Mouse (Mus musculus) hindbrain, postnatal 0 days (tissue): ENCODE data around the gene Syce2. TPM values are rescaled to one million over a fixed set of nuclear protein-coding genes. Genes with fewer than 3 reads are reported as not detected.

Experiments
- ATAC-seq: fragments of 200-750 bp; cut with Nextera tagmentation; 2 replicates; pipeline ENCODE4 v1.8.0; 2017; ENCODE audit warnings: mild to moderate bottlenecking, moderate TSS enrichment, moderate library complexity
- DNase-seq: peaks from one replicate; pipeline ENCODE4 v3.0.0-alpha.2; 2015; ENCODE audit warnings: low spot score
- H3K27ac ChIP-seq: fragments of 300-500 bp; sonication (generic); 2 replicates; pipeline ENCODE4 v1.5.1; 2014; ENCODE audit warnings: mild to moderate bottlenecking
- H3K27me3 ChIP-seq: fragments of 300-500 bp; sonication (generic); 2 replicates; pipeline ENCODE4 v1.6.1; 2014; ENCODE audit warnings: low read length, mixed read lengths; ENCODE audit not compliant: insufficient read depth
- H3K36me3 ChIP-seq: fragments of 300-500 bp; sonication (generic); 2 replicates; pipeline ENCODE4 v1.6.1; 2014; ENCODE audit warnings: low read length, mixed read lengths; ENCODE audit not compliant: insufficient read depth
- H3K4me1 ChIP-seq: fragments of 300-500 bp; sonication (generic); 2 replicates; pipeline ENCODE4 v1.6.1; 2014; ENCODE audit warnings: antibody characterized with exemption, low read length, mixed read lengths; ENCODE audit not compliant: insufficient read depth
- H3K4me2 ChIP-seq: fragments of 300-500 bp; sonication (generic); 2 replicates; pipeline ENCODE4 v1.6.1; 2014; ENCODE audit warnings: low read depth, mild to moderate bottlenecking, low read length, moderate library complexity, mixed read lengths
- H3K4me3 ChIP-seq: fragments of 300-500 bp; sonication (generic); 2 replicates; pipeline ENCODE4 v1.5.1; 2014; ENCODE audit warnings: low read length
- H3K9ac ChIP-seq: fragments of 300-500 bp; sonication (generic); replicated peaks from 2 replicates; pipeline ENCODE4 v1.6.1; 2014; ENCODE audit warnings: mild to moderate bottlenecking, low read length, moderate library complexity, mixed read lengths
- H3K9me3 ChIP-seq: fragments of 300-500 bp; sonication (generic); 2 replicates; pipeline ENCODE4 v1.6.1; 2016; ENCODE audit warnings: low read length, mixed read lengths
- CTCF ChIP-seq: IDR thresholded peaks from 2 replicates; pipeline ENCODE4 v1.5.1; 2016; ENCODE audit warnings: antibody characterized with exemption, control low read depth, low read depth
- WGBS: fragments of 180-500 bp; shearing (Covaris S2); extraction: QIAGEN DNeasy Blood & Tissue Kit; methylation state at CpG from one replicate; pipeline ENCODE4 v1.1.7; 2014; 5-methylcytosine and 5-hydroxymethylcytosine counted together
- polyA plus RNA-seq: library from polyadenylated mRNA; unstranded; fragments of >200 nt; fragmentation: Nextera tagmentation; extraction: Ambion mirVana; gene quantifications from 2 replicates; pipeline ENCODE4 v1.2.1, GENCODE M21; 2015
- total RNA-seq: library from RNA; depleted of rRNA; stranded (reverse); fragments of >200 nt; gene quantifications from 2 replicates; pipeline ENCODE4 v1.2.3, GENCODE M21; 2014

The Syce2 gene
- total and polyA plus RNA-seq, 2 experiments from 2014 or later: 14.0 to 62.1 TPM

GRCm38 (mm10) chr8:84844397-84845070, 27.4 kb upstream of the Syce2 start:
- 89% methylated on average over 9 of the region's 9 CpGs for WGBS
- H3K27ac ChIP-seq: no peak overlapping the region

DNA sequence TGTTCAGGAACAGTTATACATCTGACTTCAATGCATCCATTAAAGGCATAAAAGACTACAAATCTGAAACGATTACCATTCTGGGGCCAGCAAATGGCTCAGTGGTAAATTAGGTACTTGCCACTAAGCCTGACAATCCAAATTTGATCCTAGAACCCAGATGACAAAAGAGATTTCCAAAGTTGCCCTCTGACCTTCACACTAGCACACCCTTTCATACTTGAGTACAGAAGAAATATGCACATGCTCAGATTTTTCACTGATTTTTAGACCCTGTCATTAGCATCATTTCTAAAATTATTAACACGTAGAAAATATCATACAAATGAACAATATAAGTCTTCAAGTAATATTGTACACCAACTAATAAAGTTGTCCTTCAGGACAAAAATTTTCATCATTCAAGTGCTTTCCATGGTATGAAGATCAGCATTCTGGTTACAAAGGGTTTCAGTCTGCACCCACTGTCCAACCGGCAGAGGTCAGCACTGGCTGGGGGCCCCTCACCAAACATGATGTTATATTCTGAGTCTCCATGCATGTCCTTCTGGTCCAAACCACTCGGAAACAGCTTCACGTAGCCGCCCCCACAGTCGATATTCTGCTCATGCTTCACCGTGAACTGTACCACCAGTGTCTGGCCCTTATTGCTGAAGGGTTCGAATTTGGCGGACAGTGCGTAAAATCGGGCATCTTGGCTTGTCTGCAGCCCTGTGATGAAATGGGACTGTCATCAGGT, 26.4 kb upstream of the Syce2 start:
- peak overlapping the region; percentile 92 for H3K9ac ChIP-seq
- peaks cover 41% of the 10 kb centered on the region for H3K36me3 ChIP-seq
- WGBS: 12% methylated on average over 12 of the region's 12 CpGs
- TF ChIP-seq CTCF: peak; percentile 69
- DNase-seq (peak; percentile 71), ATAC-seq (no peak)
- H3K9me3 ChIP-seq: no peaks in the 10 kb centered on the region
- no peaks in the 10 kb centered on the region for H3K27me3 ChIP-seq
- peak overlapping the region; percentile 89 for H3K4me2 ChIP-seq
- peaks cover 9% of the 10 kb centered on the region for H3K4me1 ChIP-seq
- peak overlapping the region; percentile 89 for H3K27ac ChIP-seq
- peak overlapping the region; percentile 94 for H3K4me3 ChIP-seq

More at GRCm38 (mm10) chr8:84844397-84845070, 27.4 kb upstream of the Syce2 start:
- H3K4me1 ChIP-seq: peaks cover 10% of the 10 kb centered on the region
- H3K9me3 ChIP-seq: no peaks in the 10 kb centered on the region
- peak overlapping the region; percentile 92; the same call in 1 of the 2 replicates for H3K9ac ChIP-seq
- no peak for DNase-seq
- H3K4me2 ChIP-seq: peak overlapping the region; percentile 89
- no peak for TF ChIP-seq CTCF
- ATAC-seq: no peak
- H3K36me3 ChIP-seq: peaks cover 41% of the 10 kb centered on the region
- H3K27me3 ChIP-seq: no peaks in the 10 kb centered on the region
- peak overlapping the region; percentile 94 for H3K4me3 ChIP-seq

DNA sequence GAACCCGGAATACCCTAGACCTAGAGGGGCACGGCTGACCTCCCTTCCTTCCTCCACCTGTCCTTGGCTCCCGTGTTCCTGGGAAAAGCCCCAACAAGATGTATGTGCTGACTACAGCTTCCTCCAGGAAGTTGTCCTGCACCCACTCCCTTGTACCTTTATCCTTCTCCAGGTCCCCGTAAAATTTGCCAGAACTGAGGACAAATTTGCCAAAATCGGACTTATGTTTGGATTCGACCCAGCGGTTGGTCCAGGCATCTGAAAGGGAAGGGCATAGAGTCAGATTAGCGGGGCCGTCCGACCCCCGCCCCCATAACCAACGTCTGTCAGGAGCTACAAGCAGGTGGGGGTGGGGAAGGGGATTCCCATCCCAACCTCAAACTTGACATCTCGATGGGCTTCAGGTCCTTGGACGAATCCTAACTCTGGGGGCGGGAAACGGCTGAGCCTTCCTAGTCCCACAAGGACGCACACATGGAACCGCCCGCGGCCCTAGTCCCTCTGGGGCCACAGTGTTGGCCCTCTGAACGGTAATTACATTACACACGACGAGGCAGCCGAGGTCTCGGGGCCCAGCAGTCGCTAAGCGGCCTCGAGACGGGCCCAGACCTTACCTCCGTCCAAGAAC, 25.7 kb upstream of the Syce2 start:
- WGBS: under 1% methylated on average over 30 of the region's 30 CpGs

DNA sequence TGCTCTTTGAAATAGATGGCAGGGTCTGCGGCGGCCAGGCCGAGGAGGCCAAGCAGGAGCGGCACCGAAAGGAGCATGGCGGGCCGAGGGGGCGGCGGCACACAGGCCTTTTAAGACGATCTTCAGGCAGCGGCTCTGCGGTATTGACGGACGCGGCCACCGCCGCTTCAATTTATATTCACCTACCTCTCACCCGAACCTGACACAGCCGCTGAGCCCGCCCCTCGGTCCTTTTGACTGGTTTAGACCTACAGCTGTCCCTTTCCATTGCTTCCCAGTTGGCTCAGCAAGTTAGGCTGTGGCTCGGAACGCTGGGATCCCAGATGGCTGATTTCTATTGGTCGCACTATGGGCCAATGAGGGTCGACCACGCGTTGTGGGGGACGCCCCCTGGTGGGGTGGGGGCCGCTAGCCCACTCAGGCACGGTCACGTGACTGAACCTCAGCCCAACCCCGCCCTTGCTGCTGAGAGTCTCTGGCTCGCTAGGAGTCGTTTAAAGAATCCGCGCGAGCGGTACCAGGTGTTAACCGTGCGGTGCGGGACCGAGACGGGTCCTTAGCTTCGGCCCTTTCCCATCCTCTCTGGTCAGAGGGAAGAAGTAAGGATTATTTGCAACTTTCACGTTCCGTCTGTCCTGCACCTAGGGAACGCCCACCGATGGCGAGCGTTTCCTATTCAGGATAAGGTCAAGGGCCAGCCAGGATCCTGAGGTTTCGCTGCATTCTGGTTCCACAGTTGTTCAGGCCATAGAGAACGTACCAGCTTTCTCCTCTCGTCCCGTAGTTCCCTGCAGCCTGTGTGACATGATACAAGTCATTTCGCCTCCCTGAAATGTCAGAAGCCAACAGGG, 25.0 kb upstream of the Syce2 start, which contains the start of gene Calr:
TSS of gene Calr (minus strand) at position 213 of the 851 bp plus-strand sequence.
- H3K27me3 ChIP-seq: no peaks in the 10 kb centered on the region
- DNase-seq (peak; percentile 100), ATAC-seq (peak; percentile 99)
- TF ChIP-seq CTCF: peak; percentile 44
- H3K27ac ChIP-seq: peak within 1 kb of the TSS; percentile 89
- H3K36me3 ChIP-seq: peaks cover 31% of the 10 kb centered on the region
- peak within 1 kb of the TSS; percentile 92 for H3K9ac ChIP-seq
- peaks cover 9% of the 10 kb centered on the region for H3K4me1 ChIP-seq
- WGBS: under 1% methylated on average over 55 of the region's 55 CpGs
- H3K4me3 ChIP-seq: peak within 1 kb of the TSS; percentile 94
- no peaks in the 10 kb centered on the region for H3K9me3 ChIP-seq
- H3K4me2 ChIP-seq: peak within 1 kb of the TSS; percentile 89

More for the DNA sequence above, 25.7 kb upstream of the Syce2 start:
- Histone ChIP-seq H3K4me1 (peaks cover 9% of the 10 kb centered on the region), H3K9me3 (no peaks in the 10 kb centered on the region), H3K27ac (peak overlapping the region; percentile 89), H3K9ac (peak overlapping the region; percentile 92), H3K36me3 (peaks cover 39% of the 10 kb centered on the region), H3K4me2 (peak overlapping the region; percentile 89), H3K4me3 (peak overlapping the region; percentile 94), H3K27me3 (no peaks in the 10 kb centered on the region)
- no peak for ATAC-seq
- peak; percentile 36 for DNase-seq
- no peak for TF ChIP-seq CTCF

- DNase-seq (no peak), ATAC-seq (no peak)
- Histone ChIP-seq H3K9ac (peak overlapping the region; percentile 59), H3K4me1 (peaks cover 9% of the 10 kb centered on the region), H3K27me3 (no peaks in the 10 kb centered on the region), H3K4me3 (peak overlapping the region; percentile 94; the same call in 1 of the 2 replicates), H3K36me3 (peaks cover 22% of the 10 kb centered on the region), H3K9me3 (no peaks in the 10 kb centered on the region), H3K4me2 (peak overlapping the region; percentile 62), H3K27ac (peak overlapping the region; percentile 73)
- WGBS: 40% methylated on average over 6 of the region's 6 CpGs
- no peak for TF ChIP-seq CTCF
Measured at GRCm38 (mm10) chr8:84847684-84848435, 24.1 kb upstream of the Syce2 start.
